Mouse (Mus musculus) embryo, embryonic 11 days (tissue): ENCODE results near the gene Sel1l3.

Experiments
- DNase-seq: peaks from one replicate; pipeline ENCODE4 v3.0.0-alpha.2; 2015

Sel1l3 gene

GRCm38 (mm10) chr5:53078453-53078852, 135.3 kb downstream of the Sel1l3 start:
- DNase-seq: no peak

GRCm38 (mm10) chr5:53074553-53074952, 139.2 kb downstream of the Sel1l3 start:
- DNase-seq: no peak

GRCm38 (mm10) chr5:53061532-53062130, 152.1 kb downstream of the Sel1l3 start:
- DNase-seq: no peak
